Mouse (Mus musculus): Measurements from ENCODE around the gene Cel. TPM values are rescaled to one million over a fixed set of nuclear protein-coding genes. Genes with fewer than 3 reads are reported as not detected.

Gene Cel
- not detected for total RNA-seq (2021)

DNA sequence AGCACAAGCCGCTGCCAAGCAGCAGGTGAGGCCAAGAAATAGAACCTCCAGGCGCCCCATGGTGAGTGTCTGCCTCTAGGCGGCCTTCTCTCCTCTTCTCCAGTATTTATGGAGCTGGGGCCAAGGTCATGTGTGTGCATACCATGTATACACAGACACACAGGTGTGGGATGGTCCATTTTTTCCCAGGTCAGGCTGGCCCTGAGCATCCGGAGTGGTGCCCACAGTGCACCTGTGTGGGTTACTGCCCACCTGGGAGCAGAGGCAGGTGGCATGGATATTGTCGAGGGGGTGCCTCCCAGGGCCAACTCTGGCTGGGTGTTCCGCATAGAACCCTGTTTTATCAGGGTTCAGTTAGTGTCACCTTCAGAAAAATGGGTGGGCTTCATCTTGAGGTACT lies at the start of gene Cel:
Gene Cel, minus strand, starts transcription at position 101 of the 400 bp plus-strand sequence.
- intact Hi-C loops (cut with DNase I): no loop called here
- no peak for DNase-seq

- no peak for DNase-seq
- intact Hi-C loops (cut with DNase I): no loop called here
Measured at GRCm38 (mm10) chr2:28612436-28613063, 49.3 kb upstream of the Cel start.

DNA sequence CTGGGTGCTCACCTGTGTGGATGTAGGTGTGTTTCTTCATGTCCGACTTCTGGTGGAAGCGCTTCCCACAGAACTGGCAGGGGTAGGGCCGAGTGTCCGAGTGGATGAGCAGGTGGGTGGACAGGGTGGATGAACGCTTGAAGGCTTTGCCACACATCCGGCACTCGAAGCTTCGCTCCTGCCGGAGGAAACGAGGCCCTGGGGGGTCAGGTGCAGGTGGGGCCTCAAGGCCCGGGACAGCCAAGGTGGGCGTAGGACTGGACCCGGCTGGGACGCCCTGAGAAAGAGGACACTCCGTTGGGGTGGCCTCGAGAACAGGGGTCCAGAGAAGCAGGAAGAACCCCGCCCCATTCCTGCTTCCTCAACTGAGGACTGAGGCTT lies 48.2 kb upstream of the Cel start:
- DNase-seq: no peak
- intact Hi-C loops (cut with DNase I): no loop called here

DNA sequence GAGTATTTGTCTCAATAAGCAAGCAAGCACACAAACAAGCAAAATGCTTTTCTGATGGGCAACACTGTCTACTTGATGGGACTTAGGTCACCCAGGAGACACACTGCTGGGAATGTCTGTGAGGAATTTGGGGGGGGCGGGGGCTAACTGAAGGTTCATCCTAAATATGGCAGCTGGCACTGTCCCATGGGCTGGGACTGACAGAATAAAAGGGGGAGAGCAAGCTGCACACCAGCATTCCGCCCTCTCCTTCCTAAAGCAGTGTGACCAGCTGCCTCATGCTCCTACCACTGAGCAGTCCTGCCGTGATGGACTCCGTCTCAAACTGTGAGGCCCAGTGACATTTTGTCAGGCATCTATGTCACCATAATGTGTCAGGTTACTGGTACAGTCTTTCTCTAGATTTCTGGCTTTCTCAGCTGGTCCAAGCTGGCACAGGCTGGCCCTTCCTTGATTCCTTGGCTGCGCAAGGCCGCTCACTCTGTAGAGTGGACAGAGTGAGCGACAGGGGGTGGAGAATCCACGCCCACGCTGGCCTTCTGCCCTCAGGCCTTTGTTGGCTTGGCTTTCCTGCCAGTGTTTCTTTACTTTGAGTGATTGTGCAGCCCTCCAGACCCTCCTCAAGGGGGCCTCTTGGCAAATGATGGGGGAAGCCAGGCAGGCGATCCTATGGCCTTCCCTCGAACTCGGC lies 47.7 kb upstream of the Cel start:
- intact Hi-C loops (cut with DNase I): no loop called here
- DNase-seq: no peak

- no peak for DNase-seq
- intact Hi-C loops (cut with DNase I): no loop called here
Measured at GRCm38 (mm10) chr2:28609851-28610250, 46.6 kb upstream of the Cel start.

DNA sequence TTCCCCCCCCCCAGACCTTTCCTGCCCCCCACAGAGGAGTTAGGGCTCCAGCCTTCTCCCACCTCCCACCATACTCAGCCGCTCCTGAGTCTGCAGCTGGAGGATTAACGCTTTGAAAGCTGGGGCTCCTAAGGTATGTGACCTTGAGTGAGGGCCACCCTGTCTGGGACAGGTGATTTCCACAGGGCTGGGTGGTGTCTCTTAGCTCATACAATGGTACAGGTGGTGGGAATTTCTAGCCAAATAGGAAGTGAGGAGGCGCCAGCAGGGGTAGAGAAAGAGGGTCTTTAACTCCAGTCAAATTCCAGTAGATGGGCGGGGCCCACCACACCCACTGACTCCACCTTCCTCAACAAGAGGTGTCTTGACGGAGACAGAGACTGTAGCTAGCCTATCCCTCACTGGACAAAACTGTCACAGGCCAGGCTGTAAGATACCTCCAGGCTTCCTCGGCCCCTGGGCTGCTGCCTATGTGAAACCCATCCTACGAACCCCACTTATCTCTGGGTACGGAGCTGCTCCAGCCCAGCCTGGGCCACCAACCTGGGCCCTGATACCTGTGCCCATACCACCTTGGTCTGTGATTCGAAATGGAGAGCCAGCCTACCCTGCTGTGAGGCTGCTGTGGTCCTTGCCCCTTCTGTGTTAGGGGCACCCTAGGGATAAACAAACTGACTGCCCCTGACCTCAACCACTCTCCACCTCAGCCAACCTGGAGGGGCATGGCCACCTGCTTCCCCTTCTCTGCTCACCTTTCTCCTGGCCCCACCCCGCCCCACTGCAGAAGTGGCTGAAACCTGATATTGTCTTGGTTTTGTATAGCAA lies 44.4 kb upstream of the Cel start:
- intact Hi-C loops (cut with DNase I): no loop called here

DNA sequence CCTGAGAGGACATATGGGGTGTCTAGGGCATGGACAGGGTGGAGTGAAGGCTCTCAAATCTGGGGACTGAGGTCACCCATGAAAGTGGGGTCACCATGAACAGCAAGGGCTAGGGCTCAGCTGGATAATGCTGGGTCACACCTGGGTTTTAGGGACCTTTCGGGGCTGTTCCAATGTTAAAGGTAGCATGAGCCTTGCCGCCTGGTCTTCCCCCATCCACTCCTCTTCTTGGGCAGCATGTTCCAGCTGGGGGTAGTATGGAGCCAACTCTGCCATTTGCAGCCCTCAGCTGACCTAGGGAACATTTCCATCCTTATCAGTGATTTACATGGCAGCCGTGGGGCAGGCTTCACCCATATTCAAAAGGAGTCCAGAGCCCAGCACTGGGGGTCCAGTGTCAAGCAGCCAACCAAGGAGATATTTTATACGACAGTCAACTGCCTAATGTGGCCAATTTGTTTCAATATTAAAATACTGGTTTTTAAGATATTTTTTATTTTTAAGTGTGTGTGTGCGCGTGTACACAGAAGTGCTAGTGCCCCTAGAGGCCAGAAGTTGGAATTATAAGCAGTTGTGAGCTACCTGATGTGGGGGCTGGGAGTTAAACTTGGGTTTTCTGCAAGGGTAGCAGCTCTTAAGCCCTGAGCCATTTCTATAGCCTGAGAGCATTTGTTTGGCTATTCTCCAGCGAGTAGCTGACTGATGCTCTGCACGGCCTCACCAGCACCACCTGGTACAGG lies 43.6 kb upstream of the Cel start:
- no peak for DNase-seq
- intact Hi-C loops (cut with DNase I): no loop called here

More for the DNA sequence above, 44.4 kb upstream of the Cel start:
- DNase-seq: no peak

DNA sequence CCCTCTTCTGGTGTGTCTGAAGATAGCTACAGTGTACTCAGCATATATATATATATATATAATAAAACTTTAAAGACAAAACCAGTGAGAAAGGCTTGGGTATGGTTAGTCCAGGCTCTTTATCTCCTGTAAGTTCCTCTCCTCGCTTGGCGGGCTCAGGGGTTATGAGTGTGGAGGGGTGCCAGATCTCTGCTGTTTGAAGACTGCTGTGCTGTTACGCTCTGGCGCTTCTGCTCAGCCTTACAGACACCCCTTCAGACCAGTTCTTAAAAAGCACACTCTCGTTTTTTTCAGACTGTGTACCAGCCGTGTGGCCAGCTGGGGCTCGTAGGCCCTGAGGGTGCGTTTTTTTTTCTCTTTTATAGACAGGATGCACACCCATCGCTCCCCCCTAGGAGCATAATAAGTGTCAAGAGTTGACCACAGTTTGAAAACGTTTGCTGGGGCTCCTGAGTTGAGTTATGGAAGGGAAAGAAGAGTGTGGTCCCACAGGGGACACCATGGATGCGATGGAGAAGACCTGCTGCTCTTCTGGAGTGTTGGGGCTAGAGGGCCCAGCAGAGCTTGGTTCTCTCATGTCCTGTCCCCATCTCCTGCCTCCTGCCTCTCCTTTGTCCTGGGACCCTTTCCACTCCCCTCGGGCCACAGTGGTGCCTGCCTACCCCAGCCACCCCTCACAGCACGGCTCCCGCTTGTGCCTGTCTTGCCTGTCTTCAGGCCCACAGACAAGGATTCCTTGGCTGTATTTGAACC lies 42.8 kb upstream of the Cel start:
- no peak for DNase-seq
- intact Hi-C loops (cut with DNase I): no loop called here

- intact Hi-C loops (cut with DNase I): no loop called here
- DNase-seq: no peak
Measured at GRCm38 (mm10) chr2:28603542-28603941, 40.3 kb upstream of the Cel start.

DNA sequence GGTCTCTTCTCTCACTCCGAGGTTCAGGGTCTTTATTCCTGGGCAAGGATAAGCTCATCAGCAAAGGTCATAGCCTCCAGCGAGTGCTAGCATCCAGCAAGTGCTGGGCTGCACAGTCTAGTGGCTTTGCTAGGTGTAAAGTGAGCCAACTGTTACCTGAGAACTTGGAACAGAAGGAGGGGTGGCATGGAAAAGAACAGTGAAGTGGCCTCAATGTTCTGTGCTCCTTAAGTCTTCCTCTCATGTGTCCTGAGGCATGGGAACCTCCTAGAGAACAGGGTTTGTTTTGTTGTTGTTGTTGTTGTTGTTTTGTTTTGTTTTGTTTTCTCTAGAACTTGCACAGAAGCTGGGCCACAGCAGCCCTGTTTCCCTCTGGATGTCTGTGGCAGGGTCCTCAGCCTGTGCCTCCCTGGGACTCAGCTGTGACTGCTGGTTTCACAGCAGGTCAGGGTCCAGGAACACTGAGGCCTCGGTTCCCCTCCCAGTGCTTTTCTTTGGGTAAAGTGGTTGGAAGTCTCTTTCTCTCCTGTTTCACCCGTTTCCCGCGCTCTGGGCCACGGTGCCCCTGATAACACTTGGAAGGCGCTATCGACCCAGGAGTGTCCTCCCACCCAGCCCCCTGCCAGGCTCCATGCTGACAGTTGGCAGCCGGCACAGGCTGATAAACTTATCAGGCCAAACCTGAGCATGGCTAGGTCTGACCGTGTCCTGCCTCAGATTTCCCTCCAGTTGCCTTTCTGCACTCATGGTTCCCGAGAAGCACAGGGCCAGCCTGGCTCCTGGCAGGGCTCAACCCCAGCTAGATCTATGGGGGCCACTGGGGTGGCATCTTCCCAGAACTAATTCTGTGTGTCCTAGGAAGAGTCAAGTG lies 38.8 kb upstream of the Cel start:
- intact Hi-C loops (cut with DNase I): no loop called here
- DNase-seq: no peak

- intact Hi-C loops (cut with DNase I): no loop called here
- DNase-seq: no peak
Measured at GRCm38 (mm10) chr2:28599569-28599900, 36.3 kb upstream of the Cel start.

DNA sequence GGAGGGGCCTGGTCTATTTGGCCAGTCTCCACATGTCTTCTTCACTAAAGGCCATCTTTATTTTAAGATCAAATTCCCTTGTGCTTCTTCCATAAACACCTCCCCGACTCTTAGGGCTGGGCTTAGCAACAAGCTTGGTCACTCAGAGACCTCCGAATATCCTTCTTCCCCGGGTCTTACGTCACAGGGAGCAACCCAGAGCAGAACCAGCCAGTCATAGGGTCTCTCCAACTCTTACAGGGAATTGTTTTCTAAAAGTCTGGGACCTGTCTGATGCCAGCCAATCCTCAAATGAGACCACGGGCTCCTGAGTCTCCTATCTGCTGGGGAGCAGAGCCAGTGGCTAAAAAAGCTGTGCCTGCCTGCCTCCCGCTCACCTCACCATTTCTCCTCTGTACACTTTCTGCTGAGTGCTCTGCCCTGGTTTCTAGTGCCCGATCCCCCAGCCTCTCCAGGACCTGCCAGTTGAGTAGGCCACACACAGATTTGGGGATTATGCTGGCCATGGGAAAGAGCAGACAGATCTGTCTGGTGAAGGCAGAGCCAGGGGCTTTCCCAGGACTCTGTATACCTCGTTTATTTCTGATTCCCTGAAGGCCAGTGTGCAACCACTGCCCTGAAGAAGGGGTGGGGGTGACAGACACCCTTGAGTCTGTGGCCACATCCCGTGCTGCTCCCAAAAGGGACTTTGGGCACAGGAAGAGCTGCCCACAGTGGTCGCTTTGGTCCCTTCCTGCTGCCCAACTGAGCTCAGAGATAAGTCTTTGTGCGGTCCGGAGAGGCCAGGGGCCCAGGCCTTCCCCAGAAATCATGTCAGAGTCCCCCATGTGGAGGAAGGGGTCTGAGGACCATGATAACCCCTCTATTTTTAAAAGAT lies 35.7 kb upstream of the Cel start:
- intact Hi-C loops (cut with DNase I): no loop called here
- no peak for DNase-seq

GRCm38 (mm10) chr2:28597733-28598547 lies 34.7 kb upstream of the Cel start:
- intact Hi-C loops (cut with DNase I): no loop called here
- no peak for DNase-seq

GRCm38 (mm10) chr2:28596998-28597397 lies 33.8 kb upstream of the Cel start:
- no peak for DNase-seq
- intact Hi-C loops (cut with DNase I): no loop called here

DNA sequence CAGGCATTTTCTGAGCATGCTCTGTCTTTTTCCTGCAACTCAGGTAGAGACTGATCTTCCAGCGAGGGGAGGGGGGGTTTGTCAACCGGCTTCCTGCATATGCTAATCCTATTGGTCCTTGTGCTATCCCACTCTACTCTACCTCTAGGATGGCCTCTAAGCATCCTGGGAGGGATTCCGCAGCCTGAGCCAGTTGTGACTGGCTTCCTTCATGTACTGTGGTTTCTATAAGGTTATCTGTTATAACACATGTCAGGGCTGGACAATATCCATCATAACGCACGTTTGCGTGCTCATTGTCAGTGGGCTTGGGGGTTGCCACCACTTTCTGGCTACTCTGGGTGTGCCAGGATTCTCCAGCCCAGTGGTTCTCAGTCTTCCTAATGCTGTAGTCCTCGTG lies 32.8 kb upstream of the Cel start:
- intact Hi-C loops (cut with DNase I): no loop called here
- DNase-seq: no peak

DNA sequence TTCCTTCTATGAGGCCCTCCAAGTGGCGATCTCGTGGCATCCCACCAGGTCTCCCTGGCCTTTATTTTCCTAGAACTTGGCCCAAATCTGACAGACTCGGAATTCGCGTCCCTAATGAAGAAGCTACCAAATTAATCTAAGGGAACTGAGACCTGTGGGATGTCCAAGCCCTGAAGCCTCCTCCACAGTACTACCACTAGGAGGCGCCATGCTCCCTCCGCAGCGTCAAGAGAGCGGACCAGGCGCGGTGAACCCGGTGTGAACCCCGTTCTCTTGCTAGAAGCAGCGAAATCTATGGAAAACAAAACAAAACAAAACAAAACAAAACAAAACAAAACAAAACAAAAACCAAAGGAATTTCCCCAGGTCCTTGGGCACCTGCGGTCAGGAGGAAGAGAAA lies 29.6 kb upstream of the Cel start:
- DNase-seq: peak; percentile 65 to 79
- intact Hi-C loops (cut with DNase I): loop anchor here (1.0 kb wide), 2 partner anchors 29 to 47 kb away; no protein-coding TSS in a partner anchor

GRCm38 (mm10) chr2:28591479-28591878 lies 28.3 kb upstream of the Cel start:
- intact Hi-C loops (cut with DNase I): no loop called here
- DNase-seq: no peak

GRCm38 (mm10) chr2:28588574-28588973 lies 25.4 kb upstream of the Cel start:
- intact Hi-C loops (cut with DNase I): no loop called here
- no peak for DNase-seq

Measured in heart, postnatal 10 days (tissue).